Mouse (Mus musculus) heart, adult 2 months (tissue): Measurements from ENCODE around the gene Snx13.

Experiments used
- CTCF ChIP-seq: fragments of 200-600 bp; IDR thresholded peaks from 2 replicates; pipeline ENCODE4 v1.8.1; 2022; ENCODE audit warnings: antibody characterized with exemption, mild to moderate bottlenecking, moderate library complexity
- EP300 ChIP-seq: fragments of 200-500 bp; IDR thresholded peaks from 2 replicates; pipeline ENCODE4 v1.6.1; 2011; ENCODE audit warnings: low read depth, low read length, control low read depth; ENCODE audit not compliant: insufficient read depth
- POLR2A ChIP-seq: fragments of 200-500 bp; IDR thresholded peaks from 2 replicates; pipeline ENCODE4 v1.6.1; 2011; ENCODE audit warnings: mild to moderate bottlenecking, low read depth, low read length, control low read depth; ENCODE audit not compliant: insufficient read depth

- no peak for TF ChIP-seq EP300
- no peak for TF ChIP-seq POLR2A
- no peak for TF ChIP-seq CTCF
Observed at GRCm38 (mm10) chr12:35184261-35184660, 137.3 kb downstream of the Snx13 start.
